12 mouse cellular contexts compared by ENCODE assay signal in the genomic region with DNA sequence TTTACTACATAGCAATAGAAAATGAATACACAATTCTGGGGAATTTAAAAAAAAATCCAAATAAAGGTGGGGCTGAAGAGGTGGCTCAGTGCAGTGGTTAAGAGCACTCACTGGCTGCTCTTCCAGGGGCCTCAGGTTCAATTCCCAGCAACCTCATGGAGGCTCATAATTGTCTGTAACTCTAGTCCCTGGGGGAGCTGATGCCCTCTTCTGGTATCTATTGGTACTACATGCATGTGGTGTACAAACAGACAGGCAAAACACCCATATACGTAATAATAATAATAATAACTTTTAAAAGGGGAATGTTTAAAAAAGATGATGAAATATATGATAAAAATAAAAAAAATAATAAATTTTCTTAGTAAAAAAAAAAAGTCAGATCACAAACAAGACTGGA. TPM values are rescaled to one million over a fixed set of nuclear protein-coding genes. Genes with fewer than 3 reads are reported as not detected.
DNase-seq lines count a peak whose midpoint lies in the region; ATAC-seq and TF ChIP-seq lines count a peak whose summit lies in the region.
"Had no signal": no experiment of that assay in that cellular context is flagged by ENCODE, and none has a peak within 500 bp of the region (broad histone marks: within the 10 kb centered on the region; RNA-seq: fewer than 3 reads in every experiment).

No protein-coding gene starts in this region.

- H3K27ac ChIP-seq in kidney, postnatal 0 days: no peak overlapping the region
- H3K27ac ChIP-seq in kidney, embryonic 15.5 days: no peak overlapping the region
- H3K27ac ChIP-seq: limb, embryonic 12.5 days; midbrain, embryonic 15.5 days had no signal

- ATAC-seq in kidney, postnatal 0 days (replicated peaks; ENCODE audit: low FRiP score, low read depth): no peak
- ATAC-seq in kidney, embryonic 15.5 days (replicated peaks; ENCODE audit: low FRiP score): no peak
- ATAC-seq: midbrain, embryonic 15.5 days had no signal

- no peaks in the 10 kb centered on the region for H3K9me3 ChIP-seq in kidney, postnatal 0 days (replicated peaks; ENCODE audit: low read length)
- H3K9me3 ChIP-seq in kidney, embryonic 15.5 days (replicated peaks): no peaks in the 10 kb centered on the region
- H3K9me3 ChIP-seq in E14TG2a.4 (ENCODE audit: low read length): no peaks in the 10 kb centered on the region
- H3K9me3 ChIP-seq: limb, embryonic 12.5 days; midbrain, embryonic 15.5 days had no signal

- 90% methylated on average over 1 of the region's 1 CpGs for WGBS in kidney, postnatal 0 days
- 91% methylated on average over 1 of the region's 1 CpGs for WGBS in kidney, embryonic 15.5 days

- peaks cover 18% of the 10 kb centered on the region; the same call in 1 of the 2 replicates for H3K36me3 ChIP-seq in kidney, postnatal 0 days (ENCODE audit: insufficient read depth, low read length)
- H3K36me3 ChIP-seq in kidney, embryonic 15.5 days: peaks cover 42% of the 10 kb centered on the region
- peaks cover 8% of the 10 kb centered on the region; the same call in 1 of the 2 replicates for H3K36me3 ChIP-seq in E14TG2a.4 (ENCODE audit: insufficient read depth, low read length)
- H3K36me3 ChIP-seq: limb, embryonic 12.5 days; midbrain, embryonic 15.5 days had no signal

- no peaks in the 10 kb centered on the region for H3K27me3 ChIP-seq in kidney, postnatal 0 days (ENCODE audit: insufficient read depth, low read length)
- H3K27me3 ChIP-seq in kidney, embryonic 15.5 days: no peaks in the 10 kb centered on the region
- H3K27me3 ChIP-seq in E14TG2a.4 (ENCODE audit: insufficient read depth, low read length): no peaks in the 10 kb centered on the region
- H3K27me3 ChIP-seq: limb, embryonic 12.5 days; midbrain, embryonic 15.5 days had no signal

- H3K9ac ChIP-seq in kidney, postnatal 0 days (ENCODE audit: low read depth, low read length): no peak overlapping the region
- no peak overlapping the region for H3K9ac ChIP-seq in kidney, embryonic 15.5 days
- H3K9ac ChIP-seq: limb, embryonic 12.5 days; midbrain, embryonic 15.5 days had no signal

- H3K4me1 ChIP-seq in kidney, postnatal 0 days (replicated peaks; ENCODE audit: insufficient read depth, low read length): peaks cover 11% of the 10 kb centered on the region
- H3K4me1 ChIP-seq in kidney, embryonic 15.5 days: peaks cover 35% of the 10 kb centered on the region
- peaks cover 27% of the 10 kb centered on the region for H3K4me1 ChIP-seq in E14TG2a.4 (replicated peaks; ENCODE audit: low read depth, low read length)

- peak; percentile 55 for TF ChIP-seq CTCF in kidney, postnatal 0 days (IDR thresholded peaks at IDR 0.05; ENCODE audit: low read depth)
- peak; percentile 65 for TF ChIP-seq CTCF in E14TG2a.4 (conservative IDR thresholded peaks at IDR 0.05; ENCODE audit: low read length)

- no peak overlapping the region for H3K4me3 ChIP-seq in kidney, postnatal 0 days (replicated peaks; ENCODE audit: low read depth, low read length)
- H3K4me3 ChIP-seq in kidney, embryonic 15.5 days (replicated peaks): no peak overlapping the region
- no peak overlapping the region for H3K4me3 ChIP-seq in E14TG2a.4 (replicated peaks; ENCODE audit: low read length)
- H3K4me3 ChIP-seq: limb, embryonic 12.5 days; midbrain, embryonic 15.5 days had no signal

- H3K4me2 ChIP-seq in kidney, postnatal 0 days (ENCODE audit: low read length): no peak overlapping the region
- no peak overlapping the region for H3K4me2 ChIP-seq in kidney, embryonic 15.5 days
- H3K4me2 ChIP-seq: limb, embryonic 12.5 days; midbrain, embryonic 15.5 days had no signal

- no peak for DNase-seq in kidney, postnatal 0 days (ENCODE audit: low spot score)
- DNase-seq in 3T3-L1 (ENCODE audit: low read depth, low spot score): peak; percentile 66
- peak; percentile 21 for DNase-seq in c-Kit-positive CD71-positive TER-119-negative erythroid progenitor cells, embryonic 14.5 days (ENCODE audit: low read depth)
- DNase-seq in embryo, embryonic 9.5 days (ENCODE audit: extremely low spot score): no peak
- DNase-seq in adrenal gland, adult 8-10 months: no peak
- no peak for DNase-seq in spleen, adult 18-20 months
- DNase-seq: cerebellum, adult 9-10 months; heart, postnatal 36 days had no signal

RNA-seq across cellular contexts. Expression of a gene that starts 43.4 kb away (rescaled TPM):
- 190 and 191 TPM in 2 replicates for polyA plus RNA-seq in kidney, postnatal 0 days (2015; fragmentation: Nextera tagmentation; extraction: Ambion mirVana)
- 114 TPM in 2 replicates for polyA plus RNA-seq in kidney, embryonic 15.5 days (2015; fragmentation: Nextera tagmentation; extraction: Ambion mirVana)
- 100 to 1,000 TPM; 100 to 119 (median 114) TPM for total RNA-seq in adrenal gland, adult 8-10 months (2022)

RNA-seq across cellular contexts. Expression of a gene that starts 43.5 kb away (rescaled TPM):
- polyA plus RNA-seq in kidney, postnatal 0 days (2015; fragmentation: Nextera tagmentation; extraction: Ambion mirVana): 20.6 and 24.7 TPM in 2 replicates
- polyA plus RNA-seq in kidney, embryonic 15.5 days (2015; fragmentation: Nextera tagmentation; extraction: Ambion mirVana): 24.0 and 24.7 TPM in 2 replicates
- total RNA-seq in adrenal gland, adult 8-10 months (2022): 10 to 100 TPM in 3 of 4 experiments, 1 to 10 TPM in 1; 9.3 to 32.3 (median 16.8) TPM

Comparison
In these comparisons a context has a peak if more than half of its experiments do, and no peak if none do; other contexts are left out.
1. DNase-seq: peak in 3T3-L1 (single experiment) and c-Kit-positive CD71-positive TER-119-negative erythroid progenitor cells, embryonic 14.5 days (single experiment); none in kidney, postnatal 0 days (single experiment), embryo, embryonic 9.5 days (single experiment), adrenal gland, adult 8-10 months (single experiment) and spleen, adult 18-20 months (0 of 2).